Mouse (Mus musculus) MEL (cell line): ENCODE results near the gene Ubac2. TPM values are rescaled to one million over a fixed set of nuclear protein-coding genes. Genes with fewer than 3 reads are reported as not detected.

Experiments
- DNase-seq: peaks from one replicate; pipeline ENCODE4 v3.0.0; 2011; ENCODE audit warnings: low read depth, low spot score
- H3K27ac ChIP-seq: 2 replicates; pipeline ENCODE4 v1.5.1; 2012; ENCODE audit warnings: low read depth, mild to moderate bottlenecking, control low read depth, low read length, moderate library complexity; ENCODE audit not compliant: control insufficient read depth
- H3K27me3 ChIP-seq, 2 experiments: fragments of 150-350 bp in 1 of 2; sonication (generic) in 1 of 2; 2 replicates each; pipeline ENCODE4 v1.6.1; 2012; ENCODE audit warnings: low read length in 2 of 2, mild to moderate bottlenecking in 2 of 2, improper control_type of control experiment in 1 of 2, moderate library complexity in 1 of 2; ENCODE audit not compliant: insufficient read depth in 2 of 2, control insufficient read depth in 1 of 2
- H3K36me3 ChIP-seq, 2 experiments: 2 replicates each; pipeline ENCODE4 v1.6.1; 2012 to 2014; ENCODE audit warnings: low read length in 2 of 2, improper control_type of control experiment in 1 of 2, inconsistent platforms in 1 of 2, mild to moderate bottlenecking in 1 of 2; ENCODE audit not compliant: insufficient read depth in 2 of 2, control insufficient read depth in 1 of 2
- H3K4me1 ChIP-seq, 2 experiments: fragments of 150-350 bp in 1 of 2; sonication (generic) in 1 of 2; 2 replicates each; pipeline ENCODE4 v1.6.1; 2012; ENCODE audit warnings: low read length in 2 of 2, improper control_type of control experiment in 1 of 2, mild to moderate bottlenecking in 1 of 2; ENCODE audit not compliant: insufficient read depth in 2 of 2, control insufficient read depth in 1 of 2
- H3K4me3 ChIP-seq, 2 experiments: fragments of 150-350 bp in 1 of 2; sonication (generic) in 1 of 2; 2 replicates each; pipeline ENCODE4 v1.5.1; 2012; ENCODE audit warnings: low read depth in 2 of 2, low read length in 2 of 2, mild to moderate bottlenecking in 2 of 2, moderate library complexity in 2 of 2, control low read depth in 1 of 2, improper control_type of control experiment in 1 of 2; ENCODE audit not compliant: control insufficient read depth in 1 of 2, insufficient read depth in 1 of 2
- H3K79me2 ChIP-seq: 2 replicates; pipeline ENCODE4 v1.6.1; 2012; ENCODE audit warnings: mild to moderate bottlenecking, low read length, moderate library complexity; ENCODE audit not compliant: control insufficient read depth, poor library complexity, insufficient read depth
- H3K9ac ChIP-seq: 2 replicates; pipeline ENCODE4 v1.6.1; 2012; ENCODE audit warnings: low read depth, mild to moderate bottlenecking, control low read depth, low read length, moderate library complexity; ENCODE audit not compliant: control insufficient read depth, poor library complexity, severe bottlenecking
- H3K9me3 ChIP-seq: fragments of 150-350 bp; sonication (generic); replicated peaks from 2 replicates; pipeline ENCODE4 v1.6.1; 2012; ENCODE audit warnings: mild to moderate bottlenecking, low read length, improper control_type of control experiment, moderate library complexity; ENCODE audit not compliant: insufficient read depth
- E2F4 ChIP-seq: IDR thresholded peaks from 2 replicates; pipeline ENCODE4 v1.6.1; 2011; ENCODE audit warnings: low read depth, low read length, improper control_type of control experiment, borderline replicate concordance
- ELF1 ChIP-seq: IDR thresholded peaks from 2 replicates; pipeline ENCODE4 v1.6.1; 2014; ENCODE audit warnings: low read depth, mild to moderate bottlenecking, inconsistent platforms, low read length, improper control_type of control experiment, moderate library complexity
- GATA1 ChIP-seq: IDR thresholded peaks from 2 replicates; pipeline ENCODE4 v1.6.1; 2011; ENCODE audit warnings: low read depth, low read length, improper control_type of control experiment
- HCFC1 ChIP-seq: IDR thresholded peaks from 2 replicates; pipeline ENCODE4 v1.6.1; 2012; ENCODE audit warnings: low read depth, mild to moderate bottlenecking, inconsistent platforms, low read length, improper control_type of control experiment, moderate library complexity
- JUND ChIP-seq: IDR thresholded peaks from 2 replicates; pipeline ENCODE4 v1.6.1; 2011; ENCODE audit warnings: low read depth, mild to moderate bottlenecking, improper control_type of control experiment, low read length
- MAX ChIP-seq: IDR thresholded peaks from 2 replicates; pipeline ENCODE4 v1.6.1; 2011; ENCODE audit warnings: low read length, improper control_type of control experiment
- MEF2A ChIP-seq: IDR thresholded peaks from 2 replicates; pipeline ENCODE4 v1.6.1; 2014; ENCODE audit warnings: low read depth, mild to moderate bottlenecking, inconsistent platforms, low read length, improper control_type of control experiment; ENCODE audit not compliant: poor library complexity, insufficient replicate concordance, severe bottlenecking; ENCODE audit errors: extremely low read depth
- NELFE ChIP-seq: IDR thresholded peaks from 2 replicates; pipeline ENCODE4 v1.6.1; 2011; ENCODE audit warnings: low read depth, low read length, improper control_type of control experiment
- POLR2AphosphoS2 ChIP-seq: IDR thresholded peaks from 2 replicates; pipeline ENCODE4 v1.6.1; 2011; ENCODE audit warnings: low read length, improper control_type of control experiment
- RAD21 ChIP-seq: IDR thresholded peaks from 2 replicates; pipeline ENCODE4 v1.6.1; 2011; ENCODE audit warnings: mild to moderate bottlenecking, low read depth, low read length, improper control_type of control experiment
- RCOR1 ChIP-seq: IDR thresholded peaks from 2 replicates; pipeline ENCODE4 v1.6.1; 2012; ENCODE audit warnings: low read depth, mild to moderate bottlenecking, inconsistent platforms, low read length, improper control_type of control experiment
- TBP ChIP-seq: IDR thresholded peaks from 2 replicates; pipeline ENCODE4 v1.8.0; 2011; ENCODE audit warnings: low read depth, low read length, improper control_type of control experiment
- UBTF ChIP-seq: IDR thresholded peaks from 2 replicates; pipeline ENCODE4 v1.6.1; 2012; ENCODE audit warnings: low read depth, mild to moderate bottlenecking, inconsistent platforms, low read length, improper control_type of control experiment, moderate library complexity, borderline replicate concordance; ENCODE audit not compliant: insufficient read depth
- USF1 ChIP-seq: IDR thresholded peaks from 2 replicates; pipeline ENCODE4 v1.6.1; 2014; ENCODE audit warnings: low read depth, mild to moderate bottlenecking, inconsistent platforms, low read length, improper control_type of control experiment, moderate library complexity
- USF2 ChIP-seq, 2 experiments: IDR thresholded peaks; 2 replicates each; pipeline ENCODE4 v1.6.1; 2011 to 2012; ENCODE audit warnings: improper control_type of control experiment in 2 of 2, low read length in 2 of 2, borderline replicate concordance in 1 of 2, inconsistent platforms in 1 of 2, low read depth in 1 of 2, mild to moderate bottlenecking in 1 of 2; ENCODE audit not compliant: insufficient read depth in 1 of 2
- ZMIZ1 ChIP-seq: IDR thresholded peaks from 2 replicates; pipeline ENCODE4 v1.6.1; 2012; ENCODE audit warnings: low read depth, mild to moderate bottlenecking, inconsistent platforms, low read length, improper control_type of control experiment, moderate library complexity
- polyA plus RNA-seq, 2 experiments: library from polyadenylated mRNA; stranded (reverse) in 1 of 2; unstranded in 1 of 2; fragments of >175 nt in 1 of 2; fragments of >200 nt in 1 of 2; gene quantifications; 2 replicates each; pipeline versions ENCODE4 v1.2.1 to v1.2.4; 2012; ENCODE audit warnings: low replicate concordance in 2 of 2, low read depth in 1 of 2; ENCODE audit not compliant: insufficient read length in 2 of 2, insufficient read depth in 1 of 2, missing spikeins in 1 of 2
- total RNA-seq: library from RNA; depleted of rRNA; stranded (reverse); fragments of 300-350 nt; gene quantifications from 2 replicates; pipeline ENCODE4 v1.2.3, GENCODE M21; 2012

Gene Ubac2
- total and polyA plus RNA-seq, 3 experiments = 32.9 to 44.8 TPM; not detected in 1

- Histone ChIP-seq H3K4me3 (no peak overlapping the region), H3K9ac (no peak overlapping the region), H3K36me3 (peaks cover 0 to 2% of the 10 kb centered on the region in 2 experiments; a peak in 1 of 4 replicates), H3K9me3 (no peaks in the 10 kb centered on the region), H3K4me1 (no peaks in the 10 kb centered on the region), H3K79me2 (peaks cover 3% of the 10 kb centered on the region; the same call in 1 of the 2 replicates), H3K27me3 (no peaks in the 10 kb centered on the region), H3K27ac (no peak overlapping the region)
- no peak for DNase-seq
- TF ChIP-seq USF2 (IDR thresholded peaks at IDR 0.05; ENCODE audit: borderline replicate concordance in 1 of 2, insufficient read depth in 1 of 2, low read depth in 1 of 2, low read length in 2 of 2) = no peak
- TF ChIP-seq ELF1 = no peak
- TF ChIP-seq MAX = no peak
- TF ChIP-seq GATA1 = no peak
- no peak for TF ChIP-seq TBP
Observed at GRCm38 (mm10) chr14:121901511-121901910, 23.1 kb downstream of the Ubac2 start.

GRCm38 (mm10) chr14:121903381-121903876 is 25.0 kb downstream of the Ubac2 start:
- no peak for TF ChIP-seq UBTF
- no peak for TF ChIP-seq E2F4
- no peaks in the 10 kb centered on the region for H3K27me3 ChIP-seq
- H3K36me3 ChIP-seq = peaks cover 0 to 6% of the 10 kb centered on the region in 2 experiments; a peak in 2 of 4 replicates
- no peak overlapping the region for H3K4me3 ChIP-seq
- no peaks in the 10 kb centered on the region for H3K9me3 ChIP-seq
- peaks cover 3% of the 10 kb centered on the region; the same call in 1 of the 2 replicates for H3K79me2 ChIP-seq
- no peak overlapping the region for H3K27ac ChIP-seq
- H3K4me1 ChIP-seq = no peaks in the 10 kb centered on the region
- no peak for DNase-seq
- H3K9ac ChIP-seq = no peak overlapping the region

- Histone ChIP-seq H3K27ac (no peak overlapping the region), H3K79me2 (peaks cover under 1% of the 10 kb centered on the region; the same call in 1 of the 2 replicates), H3K9ac (no peak overlapping the region), H3K4me1 (no peaks in the 10 kb centered on the region), H3K27me3 (no peaks in the 10 kb centered on the region), H3K36me3 (peaks cover 0 to 8% of the 10 kb centered on the region in 2 experiments; a peak in 2 of 4 replicates)
- no peak for TF ChIP-seq USF2 (IDR thresholded peaks at IDR 0.05; ENCODE audit: borderline replicate concordance in 1 of 2, insufficient read depth in 1 of 2, low read depth in 1 of 2, low read length in 2 of 2)
- no peak for TF ChIP-seq RCOR1
- no peak for TF ChIP-seq MEF2A
- no peak for TF ChIP-seq NELFE
- no peak for TF ChIP-seq POLR2AphosphoS2
- no peak for TF ChIP-seq USF1
- no peak for TF ChIP-seq JUND
- TF ChIP-seq ZMIZ1 = no peak
- no peak for TF ChIP-seq RAD21
- no peak for TF ChIP-seq HCFC1
- no peak for TF ChIP-seq MAX
- TF ChIP-seq, all 39 proteins: peak for 0
- no peak for DNase-seq
- Histone ChIP-seq H3K9me3 (no peaks in the 10 kb centered on the region), H3K4me3 (no peak overlapping the region)
Observed at GRCm38 (mm10) chr14:121904754-121905153, 26.3 kb downstream of the Ubac2 start.
